22 mouse cellular contexts compared by ENCODE assay signal in genomic region chr7:107752031-107752520, GRCm38 (mm10). TPM values are rescaled to one million over a fixed set of nuclear protein-coding genes. Genes with fewer than 3 reads are reported as not detected.
"Had no signal": no experiment of that assay in that cellular context is flagged by ENCODE, and none has a peak within 500 bp of the region (broad histone marks: within the 10 kb centered on the region; RNA-seq: fewer than 3 reads in every experiment).

No protein-coding gene starts in this region.

- ATAC-seq: intestine, embryonic 16.5 days; lung, postnatal 0 days; midbrain, embryonic 13.5 days had no signal

- H3K36me3 ChIP-seq: liver, embryonic 15.5 days; midbrain, embryonic 13.5 days; neural tube, embryonic 13.5 days; stomach, embryonic 15.5 days had no signal

- H3K9me3 ChIP-seq: limb, embryonic 10.5 days; liver, embryonic 15.5 days; midbrain, embryonic 13.5 days; neural tube, embryonic 13.5 days; stomach, embryonic 15.5 days had no signal

- H3K4me2 ChIP-seq: liver, embryonic 11.5 days; liver, embryonic 15.5 days; midbrain, embryonic 13.5 days; neural tube, embryonic 13.5 days; stomach, embryonic 15.5 days had no signal

- H3K27me3 ChIP-seq: liver, embryonic 15.5 days; midbrain, embryonic 13.5 days; neural tube, embryonic 13.5 days; stomach, embryonic 15.5 days had no signal

- H3K9ac ChIP-seq: liver, embryonic 15.5 days; midbrain, embryonic 13.5 days; neural tube, embryonic 13.5 days; stomach, embryonic 15.5 days had no signal

- DNase-seq: lung, adult 2 months; lung, postnatal 36 days; right cerebral cortex, postnatal 14 days; thymus, postnatal 4 days had no signal

- H3K4me3 ChIP-seq: left cerebral cortex, adult 2 months; limb, embryonic 10.5 days; liver, embryonic 15.5 days; midbrain, embryonic 13.5 days; neural tube, embryonic 13.5 days; stomach, embryonic 15.5 days had no signal

- H3K27ac ChIP-seq: left cerebral cortex, adult 2 months; limb, embryonic 10.5 days; liver, embryonic 15.5 days; midbrain, embryonic 13.5 days; neural tube, embryonic 13.5 days; stomach, embryonic 15.5 days had no signal

- H3K4me1 ChIP-seq: limb, embryonic 10.5 days; liver, embryonic 15.5 days; midbrain, embryonic 13.5 days; neural tube, embryonic 13.5 days; stomach, embryonic 15.5 days had no signal

RNA-seq across cellular contexts. Expression of gene Cyb5r2, which starts 5.8 kb away (rescaled TPM):
- total RNA-seq: layer of hippocampus, postnatal 14 days; left cerebral cortex, adult 2 months; left cerebral cortex, postnatal 14 days; megakaryocyte progenitor cell, adult 5-6 weeks; monocyte, adult 5-6 weeks had no signal
- polyA plus RNA-seq: liver, embryonic 15.5 days; lung, adult 2 months had no signal

RNA-seq across cellular contexts. Expression of gene Ovch2, which starts 48.9 kb away (rescaled TPM):
- total RNA-seq: layer of hippocampus, adult 8-10 months; layer of hippocampus, postnatal 14 days; left cerebral cortex, adult 2 months; left cerebral cortex, postnatal 14 days; megakaryocyte progenitor cell, adult 5-6 weeks; monocyte, adult 5-6 weeks had no signal
- polyA plus RNA-seq: intestine, embryonic 16.5 days; large intestine, adult 2 months; limb, embryonic 10.5 days; limb, embryonic 14.5 days; liver, embryonic 11.5 days; liver, embryonic 15.5 days; lung, adult 2 months; lung, postnatal 0 days; midbrain, embryonic 13.5 days; neural tube, embryonic 13.5 days; spleen, adult 2 months; stomach, embryonic 15.5 days; testis, adult 2 months had no signal

RNA-seq across cellular contexts. Expression of gene Olfr467, which starts 60.0 kb away (rescaled TPM):
- total RNA-seq: layer of hippocampus, adult 8-10 months; layer of hippocampus, postnatal 14 days; left cerebral cortex, adult 2 months; left cerebral cortex, postnatal 14 days; megakaryocyte progenitor cell, adult 5-6 weeks; monocyte, adult 5-6 weeks had no signal
- polyA plus RNA-seq: intestine, embryonic 16.5 days; large intestine, adult 2 months; limb, embryonic 10.5 days; limb, embryonic 14.5 days; liver, embryonic 11.5 days; liver, embryonic 15.5 days; lung, adult 2 months; lung, postnatal 0 days; midbrain, embryonic 13.5 days; neural tube, embryonic 13.5 days; spleen, adult 2 months; stomach, embryonic 15.5 days; testis, adult 2 months had no signal
